Mouse (Mus musculus) C2C12 (cell line): ENCODE data around the gene Evi5l. TPM values are rescaled to one million over a fixed set of nuclear protein-coding genes. Genes with fewer than 3 reads are reported as not detected.
A peak's percentile ranks its signal among the peaks of the same experiment; 100 is the strongest.

Experiments used
- H3K27me3 ChIP-seq: one replicate; pipeline ENCODE4 v1.6.1; 2011; ENCODE audit not compliant: control insufficient read depth, insufficient read depth, insufficient read length
- H3K36me3 ChIP-seq: one replicate; pipeline ENCODE4 v1.6.1; 2011; ENCODE audit not compliant: control insufficient read depth, insufficient read depth
- H3K4me3 ChIP-seq: one replicate; pipeline ENCODE4 v1.5.1; 2011; ENCODE audit warnings: mild to moderate bottlenecking, control low read depth; ENCODE audit not compliant: poor library complexity, insufficient read depth, severe bottlenecking
- H3K79me2 ChIP-seq: one replicate; pipeline ENCODE4 v1.6.1; 2011; ENCODE audit not compliant: control insufficient read depth, insufficient read depth
- H3K79me3 ChIP-seq: one replicate; pipeline ENCODE4 v1.6.1; 2011; ENCODE audit warnings: low read depth, control low read depth
- H3ac ChIP-seq: one replicate; pipeline ENCODE3; 2011; ENCODE audit warnings: low read depth; ENCODE audit not compliant: control insufficient read depth, insufficient read length
- CEBPB ChIP-seq: IDR thresholded peaks from one replicate; pipeline ENCODE4 v1.6.1; 2011; ENCODE audit warnings: low read depth, mild to moderate bottlenecking, control low read depth, moderate library complexity
- CTCF ChIP-seq: IDR thresholded peaks from one replicate; pipeline ENCODE4 v1.5.1; 2011; ENCODE audit not compliant: control insufficient read depth, insufficient read depth, insufficient read length
- FOSL1 ChIP-seq: IDR thresholded peaks from one replicate; pipeline ENCODE4 v1.8.0; 2011; ENCODE audit warnings: mild to moderate bottlenecking, low read length; ENCODE audit not compliant: poor library complexity, insufficient read depth, severe bottlenecking
- MAX ChIP-seq: IDR thresholded peaks from one replicate; pipeline ENCODE4 v1.6.1; 2011; ENCODE audit warnings: mild to moderate bottlenecking, control low read depth
- MYOD1 ChIP-seq: IDR thresholded peaks from one replicate; pipeline ENCODE4 v1.6.1; 2011; ENCODE audit warnings: low read depth; ENCODE audit not compliant: control insufficient read depth, insufficient read length
- MYOG ChIP-seq: IDR thresholded peaks from one replicate; pipeline ENCODE4 v1.6.1; 2011; ENCODE audit not compliant: control insufficient read depth, insufficient read length; ENCODE audit errors: extremely low read depth
- USF1 ChIP-seq: IDR thresholded peaks from one replicate; pipeline ENCODE4 v1.6.1; 2011; ENCODE audit warnings: low read depth, mild to moderate bottlenecking, control low read depth, moderate library complexity
- long read RNA-seq, 2 experiments: library from polyadenylated mRNA; unstranded; transcript quantifications; one replicate each; pipeline ENCODE4 v2.0.0; 2019 to 2020
- polyA plus RNA-seq: library from polyadenylated mRNA; unstranded; fragments of >200 nt; fragmentation: generic; extraction: Trizol; gene quantifications from one replicate; pipeline ENCODE4 v1.2.1, GENCODE M21; 2012; ENCODE audit warnings: missing spikeins

Evi5l gene
- polyA plus RNA-seq: 11.6 TPM
- long read RNA-seq, experiment 1, transcript Evi5l-209 (11 exons, 1,542 nt): major isoform, 5 of 15 reads
- long read RNA-seq, experiment 1, partial matches to known transcripts: 4 of 15 reads
- long read RNA-seq, experiment 1, other reads (novel, unspliced or antisense): 4 of 15 reads
- long read RNA-seq, experiment 2, transcript Evi5l-203 (20 exons, 3,938 nt): minor isoform, 17 of 73 reads
- long read RNA-seq, experiment 2, transcript Evi5l-208 (19 exons, 3,728 nt): minor isoform, 9 of 73 reads
- long read RNA-seq, experiment 2, transcript Evi5l-209 (11 exons, 1,542 nt): major isoform, 20 of 73 reads
- long read RNA-seq, experiment 2, partial matches to known transcripts: 4 of 73 reads
- long read RNA-seq, experiment 2, other reads (novel, unspliced or antisense): 23 of 73 reads

GRCm38 (mm10) chr8:4165852-4166751 lies at the start of gene Evi5l:
Evi5l (plus strand) TSS chr8:4166567.
- H3K4me3 ChIP-seq: peak within 1 kb of the TSS; percentile 57
- H3K27me3 ChIP-seq: no peaks in the 10 kb centered on the region
- no peaks in the 10 kb centered on the region for H3K79me2 ChIP-seq
- H3K36me3 ChIP-seq: no peaks in the 10 kb centered on the region
- TF ChIP-seq MAX: no peak
- TF ChIP-seq CEBPB: peak; percentile 70
- peak within 1 kb of the TSS; percentile 62 for H3ac ChIP-seq
- no peaks in the 10 kb centered on the region for H3K79me3 ChIP-seq

GRCm38 (mm10) chr8:4133798-4134197 lies 32.6 kb upstream of the Evi5l start, which contains the start of gene Cd209g:
Cd209g (plus strand) TSS chr8:4134098.
- no peak for TF ChIP-seq FOSL1
- H3K79me3 ChIP-seq: no peaks in the 10 kb centered on the region
- H3K4me3 ChIP-seq: no peak within 1 kb of the TSS
- H3K79me2 ChIP-seq: no peaks in the 10 kb centered on the region
- H3K36me3 ChIP-seq: no peaks in the 10 kb centered on the region
- no peak within 1 kb of the TSS for H3ac ChIP-seq
- peaks cover 8% of the 10 kb centered on the region for H3K27me3 ChIP-seq

- Histone ChIP-seq H3K79me2 (no peaks in the 10 kb centered on the region), H3K27me3 (peaks cover 10% of the 10 kb centered on the region), H3K4me3 (no peak overlapping the region), H3ac (no peak overlapping the region), H3K36me3 (no peaks in the 10 kb centered on the region), H3K79me3 (no peaks in the 10 kb centered on the region)
- no peak for TF ChIP-seq MAX
- no peak for TF ChIP-seq MYOD1
- no peak for TF ChIP-seq USF1
- TF ChIP-seq CEBPB: no peak
- TF ChIP-seq FOSL1: no peak
- peak; percentile 65 for TF ChIP-seq CTCF
Measured at GRCm38 (mm10) chr8:4139660-4140646, 26.4 kb upstream of the Evi5l start.

- Histone ChIP-seq H3K79me3 (no peaks in the 10 kb centered on the region), H3K79me2 (no peaks in the 10 kb centered on the region), H3K36me3 (no peaks in the 10 kb centered on the region), H3ac (no peak overlapping the region), H3K4me3 (no peak overlapping the region), H3K27me3 (peaks cover 13% of the 10 kb centered on the region)
- no peak for TF ChIP-seq FOSL1
- TF ChIP-seq CTCF: no peak
- TF ChIP-seq USF1: no peak
- no peak for TF ChIP-seq MYOG
- TF ChIP-seq MAX: no peak
- no peak for TF ChIP-seq MYOD1
- TF ChIP-seq CEBPB: no peak
Measured at GRCm38 (mm10) chr8:4141721-4142120, 24.6 kb upstream of the Evi5l start.

GRCm38 (mm10) chr8:4147272-4147671 lies 19.1 kb upstream of the Evi5l start:
- no peak overlapping the region for H3K4me3 ChIP-seq
- H3K36me3 ChIP-seq: no peaks in the 10 kb centered on the region
- H3K27me3 ChIP-seq: peaks cover 5% of the 10 kb centered on the region
- no peaks in the 10 kb centered on the region for H3K79me2 ChIP-seq
- no peak overlapping the region for H3ac ChIP-seq
- H3K79me3 ChIP-seq: no peaks in the 10 kb centered on the region
- TF ChIP-seq MAX (no peak), USF1 (no peak), MYOG (no peak), FOSL1 (no peak)
